Mouse (Mus musculus) MEL (cell line): ENCODE data around the gene Rpl3.

Experiments
- CTCF ChIP-seq, 3 experiments: IDR thresholded peaks in 2 of 3; conservative IDR thresholded peaks in 1 of 3; 2 replicates each; pipeline ENCODE4 v1.5.1; 2011 to 2012; ENCODE audit warnings: low read length in 3 of 3, low read depth in 2 of 3, mild to moderate bottlenecking in 2 of 3, improper control_type of control experiment in 1 of 3, inconsistent platforms in 1 of 3, mixed read lengths in 1 of 3, moderate library complexity in 1 of 3; ENCODE audit not compliant: control insufficient read depth in 1 of 3, insufficient read depth in 1 of 3, poor library complexity in 1 of 3, severe bottlenecking in 1 of 3
- E2F4 ChIP-seq: IDR thresholded peaks from 2 replicates; pipeline ENCODE4 v1.6.1; 2011; ENCODE audit warnings: low read depth, low read length, improper control_type of control experiment, borderline replicate concordance
- EP300 ChIP-seq, 2 experiments: IDR thresholded peaks; 2 replicates each; pipeline ENCODE4 v1.6.1; 2011; ENCODE audit warnings: improper control_type of control experiment in 2 of 2, low read length in 2 of 2, low read depth in 1 of 2, mild to moderate bottlenecking in 1 of 2
- GATA1 ChIP-seq: IDR thresholded peaks from 2 replicates; pipeline ENCODE4 v1.6.1; 2011; ENCODE audit warnings: low read depth, low read length, improper control_type of control experiment
- MEF2A ChIP-seq: IDR thresholded peaks from 2 replicates; pipeline ENCODE4 v1.6.1; 2014; ENCODE audit warnings: low read depth, mild to moderate bottlenecking, inconsistent platforms, low read length, improper control_type of control experiment; ENCODE audit not compliant: poor library complexity, insufficient replicate concordance, severe bottlenecking; ENCODE audit errors: extremely low read depth
- MYB ChIP-seq: IDR thresholded peaks from 2 replicates; pipeline ENCODE4 v1.6.1; 2011; ENCODE audit warnings: mild to moderate bottlenecking, low read depth, low read length, improper control_type of control experiment
- POLR2A ChIP-seq, 2 experiments: IDR thresholded peaks; 2 replicates each; pipeline ENCODE4 v1.6.1; 2011 to 2012; ENCODE audit warnings: low read length in 2 of 2, mild to moderate bottlenecking in 2 of 2, control low read depth in 1 of 2, improper control_type of control experiment in 1 of 2, low read depth in 1 of 2, moderate library complexity in 1 of 2; ENCODE audit not compliant: control insufficient read depth in 1 of 2, insufficient read depth in 1 of 2, poor library complexity in 1 of 2
- POLR2AphosphoS2 ChIP-seq: IDR thresholded peaks from 2 replicates; pipeline ENCODE4 v1.6.1; 2011; ENCODE audit warnings: low read length, improper control_type of control experiment
- USF1 ChIP-seq: IDR thresholded peaks from 2 replicates; pipeline ENCODE4 v1.6.1; 2014; ENCODE audit warnings: low read depth, mild to moderate bottlenecking, inconsistent platforms, low read length, improper control_type of control experiment, moderate library complexity
- ZC3H11A ChIP-seq: IDR thresholded peaks from 2 replicates; pipeline ENCODE4 v1.6.1; 2012; ENCODE audit warnings: low read depth, mild to moderate bottlenecking, inconsistent platforms, low read length, improper control_type of control experiment

GRCm38 (mm10) chr15:80047973-80048372 is 43.7 kb downstream of the Rpl3 start:
- TF ChIP-seq MYB (no peak), CTCF (IDR thresholded peaks at IDR 0.05 in 2 of 3, conservative IDR thresholded peaks at IDR 0.05 in 1 of 3; ENCODE audit: control insufficient read depth in 1 of 3, insufficient read depth in 1 of 3, low read depth in 2 of 3, low read length in 3 of 3, poor library complexity in 1 of 3, severe bottlenecking in 1 of 3) (no peak), GATA1 (peak; percentile 60), POLR2AphosphoS2 (no peak), POLR2A (IDR thresholded peaks at IDR 0.05; ENCODE audit: control insufficient read depth in 1 of 2, insufficient read depth in 1 of 2, low read depth in 1 of 2, low read length in 2 of 2, poor library complexity in 1 of 2) (no peak), ZC3H11A (no peak), USF1 (no peak), E2F4 (peak; percentile 62; the same call in 1 of the 2 replicates), MEF2A (no peak), EP300 (IDR thresholded peaks at IDR 0.05; ENCODE audit: low read depth in 1 of 2, low read length in 2 of 2) (peak; percentile 37 to 69; a peak in 3 of 4 replicates)
